Mouse (Mus musculus): ENCODE results near the gene Gnl2. TPM values are rescaled to one million over a fixed set of nuclear protein-coding genes. Genes with fewer than 3 reads are reported as not detected.
A peak's percentile ranks its signal among the peaks of the same experiment; 100 is the strongest.

Gene Gnl2
- 85.7 and 88.9 TPM in 2 replicates for polyA plus RNA-seq (2015; fragmentation: Nextera tagmentation; extraction: Ambion mirVana)

DNA sequence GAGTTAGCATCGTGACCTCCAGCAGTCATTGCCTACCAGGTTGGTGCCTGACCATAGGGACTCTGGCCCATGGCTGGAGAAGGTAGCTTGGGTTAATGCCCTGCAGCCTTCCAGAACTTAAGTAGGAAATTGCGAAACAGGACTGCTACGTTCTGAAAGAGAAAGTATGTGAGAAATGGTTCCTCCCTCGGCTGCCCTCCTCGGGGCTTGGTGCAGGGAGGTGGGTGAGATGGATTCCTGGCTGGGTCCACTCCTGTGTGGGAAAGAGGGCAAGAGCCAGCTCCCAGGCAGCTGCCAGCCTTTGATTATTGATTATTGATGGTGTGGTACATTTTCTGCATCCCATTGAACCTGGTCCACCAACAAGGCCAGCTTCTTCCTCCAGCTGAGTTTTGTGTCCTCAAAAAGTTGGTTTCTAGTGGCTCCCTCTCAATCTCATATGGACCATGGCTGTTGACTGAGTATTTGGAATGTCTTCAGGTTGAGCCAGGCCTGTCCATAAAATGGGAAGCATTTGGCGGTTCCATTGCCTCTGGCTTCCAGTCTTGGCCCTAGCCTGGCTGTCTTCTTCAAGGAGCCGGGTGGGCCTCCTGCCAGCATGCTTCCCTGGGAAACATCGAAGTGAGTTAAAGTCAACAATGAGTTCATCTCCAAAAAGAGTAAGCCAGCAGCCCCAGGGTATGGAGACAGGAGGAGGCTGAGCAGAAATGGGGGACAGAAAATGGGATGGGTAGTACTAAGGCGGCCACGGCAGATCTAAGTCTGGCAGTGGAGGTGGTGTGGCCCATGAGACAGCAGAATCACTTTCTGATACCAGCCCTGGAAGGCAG is at the start of gene Gnl2:
TSS of gene Gnl2 (plus strand) at position 780 of the 830 bp plus-strand sequence.
- H3K4me2 ChIP-seq (ENCODE audit: low read length) = no peak within 1 kb of the TSS
- no peak within 1 kb of the TSS for H3K27ac ChIP-seq (ENCODE audit: low read depth, low read length)
- no peak within 1 kb of the TSS for H3K4me3 ChIP-seq (ENCODE audit: low read length)
- no peaks in the 10 kb centered on the region for H3K36me3 ChIP-seq (ENCODE audit: control insufficient read depth, insufficient read depth, low read length)
- H3K9me3 ChIP-seq (ENCODE audit: control insufficient read depth, low read length) = no peaks in the 10 kb centered on the region
- no peaks in the 10 kb centered on the region for H3K4me1 ChIP-seq (ENCODE audit: control insufficient read depth, insufficient read depth, low read depth, low read length)
- WGBS = 92% methylated on average over 10 of the region's 10 CpGs
- H3K27me3 ChIP-seq (replicated peaks; ENCODE audit: control insufficient read depth, insufficient read depth, low read length) = no peaks in the 10 kb centered on the region
- H3K9ac ChIP-seq (ENCODE audit: low read depth, low read length) = no peak within 1 kb of the TSS
- ATAC-seq = no peak

- no peaks in the 10 kb centered on the region for H3K36me3 ChIP-seq (ENCODE audit: control insufficient read depth, insufficient read depth, low read length)
- no peaks in the 10 kb centered on the region for H3K27me3 ChIP-seq (replicated peaks; ENCODE audit: control insufficient read depth, insufficient read depth, low read length)
- WGBS = 51% methylated on average over 6 of the region's 6 CpGs
- H3K27ac ChIP-seq (ENCODE audit: low read depth, low read length) = no peak overlapping the region
- H3K4me3 ChIP-seq (ENCODE audit: low read length) = no peak overlapping the region
- no peaks in the 10 kb centered on the region for H3K9me3 ChIP-seq (ENCODE audit: control insufficient read depth, low read length)
- no peak overlapping the region for H3K9ac ChIP-seq (ENCODE audit: low read depth, low read length)
- peaks cover 5% of the 10 kb centered on the region for H3K4me1 ChIP-seq (ENCODE audit: control insufficient read depth, insufficient read depth, low read depth, low read length)
- no peak for ATAC-seq
- H3K4me2 ChIP-seq (ENCODE audit: low read length) = no peak overlapping the region
These were observed 47.7 kb upstream of the Gnl2 start for GRCm38 (mm10) chr4:124968711-124969110.

- H3K27me3 ChIP-seq (replicated peaks; ENCODE audit: control insufficient read depth, insufficient read depth, low read length) = no peaks in the 10 kb centered on the region
- H3K4me3 ChIP-seq (ENCODE audit: low read length) = no peak overlapping the region
- no peaks in the 10 kb centered on the region for H3K36me3 ChIP-seq (ENCODE audit: control insufficient read depth, insufficient read depth, low read length)
- no peak for ATAC-seq
- no peak overlapping the region for H3K9ac ChIP-seq (ENCODE audit: low read depth, low read length)
- peaks cover 5% of the 10 kb centered on the region for H3K4me1 ChIP-seq (ENCODE audit: control insufficient read depth, insufficient read depth, low read depth, low read length)
- 78% methylated on average over 7 of the region's 7 CpGs for WGBS
- H3K27ac ChIP-seq (ENCODE audit: low read depth, low read length) = no peak overlapping the region
- no peaks in the 10 kb centered on the region for H3K9me3 ChIP-seq (ENCODE audit: control insufficient read depth, low read length)
- H3K4me2 ChIP-seq (ENCODE audit: low read length) = no peak overlapping the region
These were observed 47.1 kb upstream of the Gnl2 start for GRCm38 (mm10) chr4:124969219-124969848.

GRCm38 (mm10) chr4:124970194-124970593 is 46.2 kb upstream of the Gnl2 start:
- H3K4me3 ChIP-seq (ENCODE audit: low read length) = no peak overlapping the region
- H3K4me1 ChIP-seq (ENCODE audit: control insufficient read depth, insufficient read depth, low read depth, low read length) = peaks cover 5% of the 10 kb centered on the region
- 71% methylated on average over 11 of the region's 11 CpGs for WGBS

DNA sequence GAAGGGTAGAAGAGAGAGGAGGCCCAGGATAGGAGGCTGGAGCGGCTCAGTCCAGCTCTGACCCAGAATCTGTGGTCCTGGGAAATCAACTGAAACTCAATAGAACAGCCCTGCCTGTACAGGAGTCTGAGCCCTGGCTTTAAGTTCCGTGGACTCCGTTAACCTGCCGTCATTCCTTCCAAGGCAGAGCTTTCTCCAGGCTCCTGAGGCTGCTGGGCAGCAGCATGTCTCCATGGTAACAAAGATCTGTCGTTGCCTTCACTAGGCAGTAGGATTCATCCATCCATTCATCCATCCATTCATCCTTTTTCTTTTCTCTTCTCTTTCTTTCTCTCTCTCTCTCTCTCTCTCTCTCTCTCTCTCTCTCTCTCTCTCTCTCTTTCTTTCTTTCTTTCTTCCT is 45.7 kb upstream of the Gnl2 start:
- Histone ChIP-seq H3K4me2 (ENCODE audit: low read length) (no peak overlapping the region), H3K4me1 (ENCODE audit: control insufficient read depth, insufficient read depth, low read depth, low read length) (peaks cover 5% of the 10 kb centered on the region), H3K9me3 (ENCODE audit: control insufficient read depth, low read length) (no peaks in the 10 kb centered on the region), H3K9ac (ENCODE audit: low read depth, low read length) (no peak overlapping the region), H3K36me3 (ENCODE audit: control insufficient read depth, insufficient read depth, low read length) (no peaks in the 10 kb centered on the region), H3K27me3 (replicated peaks; ENCODE audit: control insufficient read depth, insufficient read depth, low read length) (no peaks in the 10 kb centered on the region), H3K27ac (ENCODE audit: low read depth, low read length) (no peak overlapping the region), H3K4me3 (ENCODE audit: low read length) (no peak overlapping the region)
- 47% methylated on average over 5 of the region's 5 CpGs for WGBS
- peak; percentile 67 for ATAC-seq

More at GRCm38 (mm10) chr4:124970194-124970593, 46.2 kb upstream of the Gnl2 start:
- Histone ChIP-seq H3K4me2 (ENCODE audit: low read length) (no peak overlapping the region), H3K27me3 (replicated peaks; ENCODE audit: control insufficient read depth, insufficient read depth, low read length) (no peaks in the 10 kb centered on the region), H3K9ac (ENCODE audit: low read depth, low read length) (no peak overlapping the region), H3K27ac (ENCODE audit: low read depth, low read length) (no peak overlapping the region), H3K36me3 (ENCODE audit: control insufficient read depth, insufficient read depth, low read length) (no peaks in the 10 kb centered on the region), H3K9me3 (ENCODE audit: control insufficient read depth, low read length) (no peaks in the 10 kb centered on the region)
- ATAC-seq = no peak

DNA sequence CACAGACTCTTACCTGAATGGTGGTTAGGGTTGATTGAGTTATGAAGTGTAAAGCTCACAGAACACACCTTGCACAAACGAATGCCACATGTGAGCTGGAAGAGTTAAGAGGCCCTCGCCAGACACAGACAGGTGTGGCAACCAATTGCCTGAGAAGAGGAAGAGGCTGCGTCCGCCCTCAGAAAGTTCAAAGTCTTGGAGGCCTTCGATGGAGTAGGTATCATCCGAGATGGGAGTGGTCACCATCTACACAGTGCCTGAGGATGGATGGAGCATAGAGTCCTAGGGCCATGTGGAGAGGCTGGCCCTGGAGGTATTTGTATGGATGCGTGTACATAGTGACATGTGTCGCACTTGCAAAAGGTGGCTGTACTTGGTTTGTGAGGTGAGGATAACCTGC is 45.3 kb upstream of the Gnl2 start:
- Histone ChIP-seq H3K27me3 (replicated peaks; ENCODE audit: control insufficient read depth, insufficient read depth, low read length) (no peaks in the 10 kb centered on the region), H3K9ac (ENCODE audit: low read depth, low read length) (no peak overlapping the region), H3K4me2 (ENCODE audit: low read length) (no peak overlapping the region), H3K36me3 (ENCODE audit: control insufficient read depth, insufficient read depth, low read length) (no peaks in the 10 kb centered on the region), H3K4me1 (ENCODE audit: control insufficient read depth, insufficient read depth, low read depth, low read length) (peaks cover 5% of the 10 kb centered on the region), H3K9me3 (ENCODE audit: control insufficient read depth, low read length) (no peaks in the 10 kb centered on the region), H3K4me3 (ENCODE audit: low read length) (no peak overlapping the region), H3K27ac (ENCODE audit: low read depth, low read length) (no peak overlapping the region)
- ATAC-seq = no peak
- 88% methylated on average over 8 of the region's 8 CpGs for WGBS

- peaks cover 5% of the 10 kb centered on the region for H3K4me1 ChIP-seq (ENCODE audit: control insufficient read depth, insufficient read depth, low read depth, low read length)
- no peak overlapping the region for H3K4me2 ChIP-seq (ENCODE audit: low read length)
- no peak overlapping the region for H3K4me3 ChIP-seq (ENCODE audit: low read length)
- WGBS = 57% methylated on average over 9 of the region's 9 CpGs
- no peaks in the 10 kb centered on the region for H3K27me3 ChIP-seq (replicated peaks; ENCODE audit: control insufficient read depth, insufficient read depth, low read length)
- H3K27ac ChIP-seq (ENCODE audit: low read depth, low read length) = no peak overlapping the region
- H3K9ac ChIP-seq (ENCODE audit: low read depth, low read length) = no peak overlapping the region
- no peaks in the 10 kb centered on the region for H3K9me3 ChIP-seq (ENCODE audit: control insufficient read depth, low read length)
- ATAC-seq = no peak
- H3K36me3 ChIP-seq (ENCODE audit: control insufficient read depth, insufficient read depth, low read length) = no peaks in the 10 kb centered on the region
These were observed 44.1 kb upstream of the Gnl2 start for GRCm38 (mm10) chr4:124972316-124972715.

GRCm38 (mm10) chr4:124973296-124973695 is 43.1 kb upstream of the Gnl2 start:
- H3K27me3 ChIP-seq (replicated peaks; ENCODE audit: control insufficient read depth, insufficient read depth, low read length) = no peaks in the 10 kb centered on the region
- no peak overlapping the region for H3K9ac ChIP-seq (ENCODE audit: low read depth, low read length)
- H3K4me3 ChIP-seq (ENCODE audit: low read length) = no peak overlapping the region
- H3K9me3 ChIP-seq (ENCODE audit: control insufficient read depth, low read length) = no peaks in the 10 kb centered on the region
- peaks cover 5% of the 10 kb centered on the region for H3K4me1 ChIP-seq (ENCODE audit: control insufficient read depth, insufficient read depth, low read depth, low read length)
- no peak overlapping the region for H3K4me2 ChIP-seq (ENCODE audit: low read length)
- 88% methylated on average over 2 of the region's 2 CpGs for WGBS
- no peak for ATAC-seq
- H3K27ac ChIP-seq (ENCODE audit: low read depth, low read length) = no peak overlapping the region
- no peaks in the 10 kb centered on the region for H3K36me3 ChIP-seq (ENCODE audit: control insufficient read depth, insufficient read depth, low read length)

GRCm38 (mm10) chr4:124978201-124978600 is 38.2 kb upstream of the Gnl2 start:
- Histone ChIP-seq H3K9me3 (ENCODE audit: control insufficient read depth, low read length) (no peaks in the 10 kb centered on the region), H3K36me3 (ENCODE audit: control insufficient read depth, insufficient read depth, low read length) (no peaks in the 10 kb centered on the region), H3K4me1 (ENCODE audit: control insufficient read depth, insufficient read depth, low read depth, low read length) (no peaks in the 10 kb centered on the region; the same call in 1 of the 2 replicates), H3K9ac (ENCODE audit: low read depth, low read length) (no peak overlapping the region), H3K4me3 (ENCODE audit: low read length) (no peak overlapping the region), H3K27me3 (replicated peaks; ENCODE audit: control insufficient read depth, insufficient read depth, low read length) (peaks cover 11% of the 10 kb centered on the region), H3K27ac (ENCODE audit: low read depth, low read length) (no peak overlapping the region), H3K4me2 (ENCODE audit: low read length) (no peak overlapping the region)
- ATAC-seq = no peak
- WGBS = 40% methylated on average over 5 of the region's 5 CpGs
